Mouse (Mus musculus): ENCODE results near the gene Cdk5. TPM values are rescaled to one million over a fixed set of nuclear protein-coding genes. Genes with fewer than 3 reads are reported as not detected.

The Cdk5 gene
- 29.3 and 30.5 TPM in 2 replicates for polyA plus RNA-seq (2015; fragmentation: Nextera tagmentation; extraction: Ambion mirVana)

DNA sequence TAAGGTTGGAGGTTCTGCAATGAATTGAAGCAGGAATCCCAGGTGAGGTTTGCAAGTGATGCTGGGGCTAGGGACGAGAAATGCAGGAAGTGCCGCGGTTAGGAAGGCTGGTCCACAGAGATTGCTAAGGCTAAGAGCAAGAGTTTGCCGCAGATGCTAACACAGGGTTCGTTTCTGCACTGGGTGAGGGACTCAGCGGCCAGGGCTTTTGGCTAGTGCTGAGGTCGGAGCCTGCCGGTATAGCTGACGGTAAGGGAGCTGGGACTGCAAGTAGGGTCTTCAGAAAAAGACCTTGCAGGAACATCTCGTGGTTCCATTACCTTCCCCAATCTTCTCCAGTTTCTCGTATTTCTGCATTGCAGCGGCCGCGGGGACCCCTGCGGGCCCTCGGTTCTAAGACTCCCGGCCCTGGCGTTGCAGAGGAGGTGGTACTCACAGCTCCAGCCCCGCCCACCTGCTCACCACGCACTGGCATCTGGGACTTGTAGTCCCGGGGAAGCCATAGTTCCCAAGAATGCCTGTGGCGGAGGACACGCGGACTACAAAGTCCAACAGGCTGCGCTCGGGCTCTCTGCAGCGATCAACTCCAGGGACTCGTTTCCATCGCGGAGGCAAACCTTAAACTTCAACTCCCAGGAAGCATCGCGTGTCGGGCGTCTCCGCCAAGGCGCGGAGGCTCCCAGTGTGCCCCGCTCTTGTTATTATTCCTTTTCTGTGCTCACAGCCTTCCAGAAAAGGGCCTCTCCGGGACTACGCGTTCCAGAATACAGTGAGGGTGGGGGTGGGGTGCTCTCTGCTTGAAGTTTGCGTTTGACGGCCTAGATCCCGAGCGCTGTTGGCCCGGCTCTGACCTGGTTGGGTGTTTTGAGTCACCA is at the start of gene Cdk5, which contains the start of gene Slc4a2:
TSS of gene Cdk5 (minus strand) at position 402 of the 875 bp plus-strand sequence.
TSS of gene Slc4a2 (plus strand) at position 709 of the 875 bp plus-strand sequence.
- WGBS: under 1% methylated on average over 46 of the region's 46 CpGs
- DNase-seq (ENCODE audit: low spot score): peak; percentile 98

DNA sequence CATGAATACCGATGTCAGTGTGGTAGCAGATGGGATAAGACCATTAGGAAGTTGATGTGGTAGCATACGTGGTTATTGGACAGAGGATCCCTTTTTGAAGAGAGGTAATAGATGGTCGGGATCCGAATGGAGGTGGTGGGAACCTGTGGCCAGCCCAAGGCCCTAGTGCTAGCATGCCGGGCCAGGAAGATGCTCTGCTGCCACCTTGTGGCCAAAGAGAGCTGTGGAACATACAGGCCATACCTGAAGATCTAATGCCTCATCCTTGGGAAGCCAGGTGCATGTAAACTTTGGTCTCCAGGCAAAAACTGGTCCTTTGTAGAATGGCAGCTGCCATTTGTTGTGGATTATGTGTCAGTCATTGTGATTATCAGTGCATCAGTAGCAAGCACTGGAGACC is 47.3 kb upstream of the Cdk5 start:
- DNase-seq (ENCODE audit: low spot score) (peak; percentile 86), ATAC-seq (ENCODE audit: low FRiP score, low TSS enrichment) (peak; percentile 48; the same call in 1 of the 2 replicates)
- 9% methylated on average over 5 of the region's 5 CpGs for WGBS
- 0 out of 2 replicates have a peak, but pooled peaks cover 3% of the 10 kb centered on the region for H3K4me1 ChIP-seq (replicated peaks; ENCODE audit: control insufficient read depth, insufficient read depth)
- no peaks in the 10 kb centered on the region for H3K9me3 ChIP-seq (ENCODE audit: control insufficient read depth, low read length)
- no peaks in the 10 kb centered on the region for H3K36me3 ChIP-seq (ENCODE audit: control insufficient read depth, insufficient read depth, low read length)
- no peaks in the 10 kb centered on the region for H3K27me3 ChIP-seq (ENCODE audit: control insufficient read depth, insufficient read depth, low read length)
- no peak overlapping the region for H3K27ac ChIP-seq (replicated peaks)
- TF ChIP-seq EP300 (optimal IDR thresholded peaks at IDR 0.05) (no peak), CTCF (IDR thresholded peaks at IDR 0.05; ENCODE audit: low read depth) (peak; percentile 99)
- no peak overlapping the region for H3K4me3 ChIP-seq (ENCODE audit: low read depth, low read length)
- H3K9ac ChIP-seq (ENCODE audit: low read length): no peak overlapping the region
- no peak overlapping the region for H3K4me2 ChIP-seq (replicated peaks; ENCODE audit: low read depth)

More for the DNA sequence above, at the start of gene Cdk5, which contains the start of gene Slc4a2:
- no peak for TF ChIP-seq CTCF (IDR thresholded peaks at IDR 0.05; ENCODE audit: low read depth)
- TF ChIP-seq EP300 (optimal IDR thresholded peaks at IDR 0.05): peak; percentile 87
- Histone ChIP-seq H3K4me2 (replicated peaks; ENCODE audit: low read depth) (peak within 1 kb of the TSS; percentile 88), H3K4me3 (ENCODE audit: low read depth, low read length) (peak within 1 kb of the TSS; percentile 68), H3K9ac (ENCODE audit: low read length) (peak within 1 kb of the TSS; percentile 77), H3K27me3 (ENCODE audit: control insufficient read depth, insufficient read depth, low read length) (no peaks in the 10 kb centered on the region), H3K36me3 (ENCODE audit: control insufficient read depth, insufficient read depth, low read length) (peaks cover 4% of the 10 kb centered on the region; the same call in 1 of the 2 replicates), H3K9me3 (ENCODE audit: control insufficient read depth, low read length) (no peaks in the 10 kb centered on the region), H3K4me1 (replicated peaks; ENCODE audit: control insufficient read depth, insufficient read depth) (no peaks in the 10 kb centered on the region; the same call in none of the 2 replicates), H3K27ac (replicated peaks) (peak within 1 kb of the TSS; percentile 94)
- peak; percentile 93 for ATAC-seq (ENCODE audit: low FRiP score, low TSS enrichment)

DNA sequence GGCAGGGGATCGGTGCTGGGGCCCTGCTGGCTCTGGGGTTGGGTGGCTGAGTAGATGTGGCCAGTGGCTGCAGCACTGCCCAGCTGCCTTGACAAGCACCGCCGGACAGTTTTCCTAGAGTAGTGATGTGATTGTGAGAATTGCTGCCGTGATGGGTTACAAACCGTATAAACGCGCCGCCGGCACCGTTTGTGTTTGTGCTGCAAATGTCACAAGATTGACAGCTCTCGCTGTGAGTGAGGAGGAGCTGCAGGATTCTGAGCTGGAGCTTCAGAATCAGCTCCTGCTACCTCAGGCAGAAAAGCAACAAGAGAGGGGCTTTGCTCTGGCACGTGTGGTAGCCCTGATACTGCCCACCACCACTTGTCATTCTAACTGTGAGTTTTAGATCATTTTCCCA is 43.4 kb upstream of the Cdk5 start:
- ATAC-seq (ENCODE audit: low FRiP score, low TSS enrichment): no peak
- no peak overlapping the region for H3K4me2 ChIP-seq (replicated peaks; ENCODE audit: low read depth)
- no peaks in the 10 kb centered on the region for H3K36me3 ChIP-seq (ENCODE audit: control insufficient read depth, insufficient read depth, low read length)
- H3K27ac ChIP-seq (replicated peaks): no peak overlapping the region
- no peaks in the 10 kb centered on the region for H3K4me1 ChIP-seq (replicated peaks; ENCODE audit: control insufficient read depth, insufficient read depth)
- no peaks in the 10 kb centered on the region for H3K27me3 ChIP-seq (ENCODE audit: control insufficient read depth, insufficient read depth, low read length)
- TF ChIP-seq CTCF (IDR thresholded peaks at IDR 0.05; ENCODE audit: low read depth): no peak
- no peak for TF ChIP-seq EP300 (optimal IDR thresholded peaks at IDR 0.05)
- H3K9me3 ChIP-seq (ENCODE audit: control insufficient read depth, low read length): no peaks in the 10 kb centered on the region
- 63% methylated on average over 12 of the region's 12 CpGs for WGBS
- no peak for DNase-seq (ENCODE audit: low spot score)
- no peak overlapping the region for H3K4me3 ChIP-seq (ENCODE audit: low read depth, low read length)
- H3K9ac ChIP-seq (ENCODE audit: low read length): no peak overlapping the region

DNA sequence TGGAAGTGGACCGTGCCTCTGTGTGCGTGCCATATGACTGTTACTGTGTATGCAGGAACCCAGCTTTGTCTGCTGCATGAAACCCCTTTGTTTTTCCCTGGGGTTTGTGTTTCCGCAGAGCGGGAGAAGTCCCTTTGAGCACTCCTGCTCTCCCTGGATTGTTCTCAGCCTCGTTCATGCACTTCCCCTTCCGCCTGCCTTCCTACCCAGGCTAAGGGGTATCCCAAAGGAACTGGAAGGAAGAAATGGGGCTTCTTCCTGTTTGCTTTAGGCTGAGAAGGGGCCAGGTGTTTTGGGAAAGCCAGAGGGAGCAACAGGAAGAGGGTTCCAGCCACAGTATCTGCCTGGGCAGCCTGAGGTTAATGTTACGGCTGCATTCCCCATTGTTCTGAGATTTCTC is 32.3 kb upstream of the Cdk5 start:
- no peak overlapping the region for H3K9ac ChIP-seq (ENCODE audit: low read length)
- TF ChIP-seq CTCF (IDR thresholded peaks at IDR 0.05; ENCODE audit: low read depth): no peak
- no peak for TF ChIP-seq EP300 (optimal IDR thresholded peaks at IDR 0.05)
- no peak overlapping the region for H3K27ac ChIP-seq (replicated peaks)
- H3K9me3 ChIP-seq (ENCODE audit: control insufficient read depth, low read length): no peaks in the 10 kb centered on the region
- no peak for DNase-seq (ENCODE audit: low spot score)
- ATAC-seq (ENCODE audit: low FRiP score, low TSS enrichment): no peak
- no peaks in the 10 kb centered on the region; the same call in 1 of the 2 replicates for H3K4me1 ChIP-seq (replicated peaks; ENCODE audit: control insufficient read depth, insufficient read depth)
- no peak overlapping the region for H3K4me3 ChIP-seq (ENCODE audit: low read depth, low read length)
- 58% methylated on average over 7 of the region's 7 CpGs for WGBS
- no peaks in the 10 kb centered on the region for H3K36me3 ChIP-seq (ENCODE audit: control insufficient read depth, insufficient read depth, low read length)
- no peak overlapping the region for H3K4me2 ChIP-seq (replicated peaks; ENCODE audit: low read depth)
- H3K27me3 ChIP-seq (ENCODE audit: control insufficient read depth, insufficient read depth, low read length): no peaks in the 10 kb centered on the region

DNA sequence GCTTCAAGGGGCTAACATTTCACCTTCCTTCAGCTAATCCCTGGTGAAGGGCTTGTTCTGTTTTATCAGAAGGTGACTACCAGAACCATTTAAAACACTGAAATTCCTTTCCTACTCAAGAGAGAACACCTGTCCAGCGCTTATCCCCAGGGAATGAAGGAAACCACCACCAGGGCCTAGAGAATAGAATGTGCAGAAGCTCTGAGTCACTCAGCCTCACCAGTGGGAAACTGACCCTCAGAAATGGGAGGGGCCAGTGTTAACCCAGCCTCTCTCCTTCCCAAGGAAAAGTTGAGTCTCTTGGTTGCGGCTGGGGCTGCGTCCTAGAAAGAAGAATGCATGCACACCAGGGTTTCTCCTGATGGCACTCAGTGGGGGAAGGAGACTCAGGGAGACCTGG is 31.7 kb upstream of the Cdk5 start:
- 35% methylated on average over 3 of the region's 3 CpGs for WGBS
- DNase-seq (ENCODE audit: low spot score): no peak
- ATAC-seq (ENCODE audit: low FRiP score, low TSS enrichment): no peak
- Histone ChIP-seq H3K4me3 (ENCODE audit: low read depth, low read length) (no peak overlapping the region), H3K9ac (ENCODE audit: low read length) (no peak overlapping the region), H3K27me3 (ENCODE audit: control insufficient read depth, insufficient read depth, low read length) (no peaks in the 10 kb centered on the region), H3K27ac (replicated peaks) (0 out of 2 replicates have a peak overlapping the region, but pooled peaks have one; percentile 45), H3K36me3 (ENCODE audit: control insufficient read depth, insufficient read depth, low read length) (no peaks in the 10 kb centered on the region), H3K4me1 (replicated peaks; ENCODE audit: control insufficient read depth, insufficient read depth) (no peaks in the 10 kb centered on the region; the same call in 1 of the 2 replicates), H3K9me3 (ENCODE audit: control insufficient read depth, low read length) (no peaks in the 10 kb centered on the region), H3K4me2 (replicated peaks; ENCODE audit: low read depth) (no peak overlapping the region)
- TF ChIP-seq EP300 (optimal IDR thresholded peaks at IDR 0.05) (no peak), CTCF (IDR thresholded peaks at IDR 0.05; ENCODE audit: low read depth) (no peak)

DNA sequence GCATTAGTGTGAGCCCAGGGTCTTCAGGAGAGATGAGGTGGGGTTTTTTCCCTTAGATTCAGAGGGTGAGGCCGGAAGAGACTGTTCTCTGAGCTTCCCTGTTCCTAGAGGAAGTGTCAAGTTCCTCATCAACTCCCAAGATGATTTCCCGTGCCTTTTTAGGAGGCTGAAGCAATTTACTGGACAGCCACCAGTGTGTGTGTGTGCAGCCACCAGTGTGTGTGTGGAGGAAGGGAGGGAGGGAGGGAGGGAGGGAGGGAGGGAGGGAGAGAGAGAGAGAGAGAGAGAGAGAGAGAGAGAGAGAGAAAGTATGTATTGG is 30.6 kb upstream of the Cdk5 start:
- no peaks in the 10 kb centered on the region for H3K9me3 ChIP-seq (ENCODE audit: control insufficient read depth, low read length)
- no peaks in the 10 kb centered on the region for H3K27me3 ChIP-seq (ENCODE audit: control insufficient read depth, insufficient read depth, low read length)
- 9% methylated on average over 2 of the region's 2 CpGs for WGBS
- DNase-seq (ENCODE audit: low spot score) (no peak), ATAC-seq (ENCODE audit: low FRiP score, low TSS enrichment) (no peak)
- H3K9ac ChIP-seq (ENCODE audit: low read length): 0 out of 2 replicates have a peak overlapping the region, but pooled peaks have one; percentile 23
- TF ChIP-seq EP300 (optimal IDR thresholded peaks at IDR 0.05) (no peak), CTCF (IDR thresholded peaks at IDR 0.05; ENCODE audit: low read depth) (no peak)
- no peak overlapping the region; the same call in 1 of the 2 replicates for H3K4me3 ChIP-seq (ENCODE audit: low read depth, low read length)
- H3K4me2 ChIP-seq (replicated peaks; ENCODE audit: low read depth): peak overlapping the region; percentile 97
- peak overlapping the region; percentile 35; the same call in 1 of the 2 replicates for H3K27ac ChIP-seq (replicated peaks)
- no peaks in the 10 kb centered on the region; the same call in 1 of the 2 replicates for H3K4me1 ChIP-seq (replicated peaks; ENCODE audit: control insufficient read depth, insufficient read depth)
- H3K36me3 ChIP-seq (ENCODE audit: control insufficient read depth, insufficient read depth, low read length): no peaks in the 10 kb centered on the region

Data from stomach, postnatal 0 days (tissue).